Mouse (Mus musculus) midbrain, embryonic 14.5 days (tissue): ENCODE results near the gene Hoxd4. TPM values are rescaled to one million over a fixed set of nuclear protein-coding genes. Genes with fewer than 3 reads are reported as not detected.
A peak's percentile ranks its signal among the peaks of the same experiment; 100 is the strongest.

ENCODE experiments used
- ATAC-seq: fragments of 200-750 bp; cut with Nextera tagmentation; 2 replicates; pipeline ENCODE4 v1.8.0; 2017; ENCODE audit warnings: moderate number of reproducible peaks, moderate library complexity; ENCODE audit not compliant: low FRiP score, low TSS enrichment
- DNase-seq: peaks from one replicate; pipeline ENCODE4 v3.0.0-alpha.2; 2015
- H3K27ac ChIP-seq: fragments of 300-500 bp; sonication (generic); replicated peaks from 2 replicates; pipeline ENCODE4 v1.5.1; 2014; ENCODE audit warnings: mild to moderate bottlenecking, low read depth, low read length, moderate library complexity
- H3K27me3 ChIP-seq: fragments of 300-500 bp; sonication (generic); 2 replicates; pipeline ENCODE4 v1.6.1; 2014; ENCODE audit warnings: low read length, control low read depth, mixed read lengths; ENCODE audit not compliant: control insufficient read depth, insufficient read depth
- H3K36me3 ChIP-seq: fragments of 300-500 bp; sonication (generic); 2 replicates; pipeline ENCODE4 v1.6.1; 2014; ENCODE audit warnings: low read length, control low read depth; ENCODE audit not compliant: control insufficient read depth, insufficient read depth
- H3K4me1 ChIP-seq: fragments of 300-500 bp; sonication (generic); 2 replicates; pipeline ENCODE4 v1.6.1; 2014; ENCODE audit warnings: mild to moderate bottlenecking, antibody characterized with exemption, low read length, control low read depth; ENCODE audit not compliant: control insufficient read depth, insufficient read depth
- H3K4me2 ChIP-seq: fragments of 300-500 bp; sonication (generic); 2 replicates; pipeline ENCODE4 v1.6.1; 2014; ENCODE audit warnings: mild to moderate bottlenecking, low read length, moderate library complexity
- H3K4me3 ChIP-seq: fragments of 300-500 bp; sonication (generic); replicated peaks from 2 replicates; pipeline ENCODE4 v1.5.1; 2014; ENCODE audit warnings: low read depth, low read length
- H3K9ac ChIP-seq: fragments of 300-500 bp; sonication (generic); replicated peaks from 2 replicates; pipeline ENCODE4 v1.6.1; 2014; ENCODE audit warnings: mild to moderate bottlenecking, low read length, moderate library complexity
- H3K9me3 ChIP-seq: fragments of 300-500 bp; sonication (generic); 2 replicates; pipeline ENCODE4 v1.6.1; 2016; ENCODE audit warnings: low read length, control low read depth, mixed read lengths; ENCODE audit not compliant: control insufficient read depth
- WGBS: fragments of 180-500 bp; shearing (Covaris S2); extraction: QIAGEN DNeasy Blood & Tissue Kit; methylation state at CpG from one replicate; pipeline ENCODE4 v1.1.7; 2014; 5-methylcytosine and 5-hydroxymethylcytosine counted together
- polyA plus RNA-seq: library from polyadenylated mRNA; unstranded; fragments of >200 nt; fragmentation: Nextera tagmentation; extraction: Ambion mirVana; gene quantifications from 2 replicates; pipeline ENCODE4 v1.2.1, GENCODE M21; 2014

Gene Hoxd4
- polyA plus RNA-seq, 1 experiment from 2014 or later = not detected

GRCm38 (mm10) chr2:74739869-74740268 lies 28.1 kb downstream of the Hoxd4 start:
- DNase-seq (no peak), ATAC-seq (no peak)
- no peak overlapping the region for H3K9ac ChIP-seq
- no peak overlapping the region for H3K4me3 ChIP-seq
- H3K36me3 ChIP-seq = no peaks in the 10 kb centered on the region
- no peaks in the 10 kb centered on the region for H3K9me3 ChIP-seq
- no peak overlapping the region for H3K4me2 ChIP-seq
- no peak overlapping the region for H3K27ac ChIP-seq
- peaks cover 99% of the 10 kb centered on the region for H3K27me3 ChIP-seq
- no peaks in the 10 kb centered on the region for H3K4me1 ChIP-seq
- WGBS = 2% methylated on average over 14 of the region's 14 CpGs

GRCm38 (mm10) chr2:74740311-74741091 lies 28.8 kb downstream of the Hoxd4 start:
- Histone ChIP-seq H3K9me3 (no peaks in the 10 kb centered on the region), H3K9ac (no peak overlapping the region), H3K36me3 (no peaks in the 10 kb centered on the region), H3K27ac (no peak overlapping the region), H3K4me2 (no peak overlapping the region), H3K4me3 (no peak overlapping the region), H3K27me3 (peaks cover 99% of the 10 kb centered on the region), H3K4me1 (no peaks in the 10 kb centered on the region)
- under 1% methylated on average over 43 of the region's 43 CpGs for WGBS
- ATAC-seq (no peak), DNase-seq (no peak)

GRCm38 (mm10) chr2:74741252-74741978 lies 29.7 kb downstream of the Hoxd4 start:
- DNase-seq = no peak
- Histone ChIP-seq H3K4me2 (no peak overlapping the region), H3K27ac (no peak overlapping the region), H3K27me3 (peaks cover 99% of the 10 kb centered on the region), H3K4me1 (no peaks in the 10 kb centered on the region), H3K9ac (no peak overlapping the region), H3K4me3 (no peak overlapping the region), H3K9me3 (no peaks in the 10 kb centered on the region), H3K36me3 (no peaks in the 10 kb centered on the region)
- WGBS = 17% methylated on average over 3 of the region's 3 CpGs
- no peak for ATAC-seq

- Histone ChIP-seq H3K36me3 (no peaks in the 10 kb centered on the region), H3K27ac (no peak overlapping the region), H3K4me1 (no peaks in the 10 kb centered on the region), H3K4me2 (no peak overlapping the region), H3K9me3 (no peaks in the 10 kb centered on the region), H3K27me3 (peaks cover 99% of the 10 kb centered on the region), H3K4me3 (no peak overlapping the region), H3K9ac (no peak overlapping the region)
- DNase-seq (no peak), ATAC-seq (no peak)
These were observed 30.2 kb downstream of the Hoxd4 start for GRCm38 (mm10) chr2:74741979-74742277.

GRCm38 (mm10) chr2:74745540-74746297 lies 34.0 kb downstream of the Hoxd4 start:
- H3K27ac ChIP-seq = no peak overlapping the region
- no peak for DNase-seq
- H3K4me3 ChIP-seq = no peak overlapping the region
- no peak overlapping the region for H3K9ac ChIP-seq
- WGBS = under 1% methylated on average over 6 of the region's 6 CpGs
- peaks cover 9% of the 10 kb centered on the region; the same call in 1 of the 2 replicates for H3K4me1 ChIP-seq
- no peak overlapping the region for H3K4me2 ChIP-seq
- ATAC-seq = no peak
- H3K9me3 ChIP-seq = no peaks in the 10 kb centered on the region
- peaks cover 96% of the 10 kb centered on the region for H3K27me3 ChIP-seq
- H3K36me3 ChIP-seq = no peaks in the 10 kb centered on the region

GRCm38 (mm10) chr2:74746298-74746921 lies 34.7 kb downstream of the Hoxd4 start:
- Histone ChIP-seq H3K4me1 (peaks cover 9% of the 10 kb centered on the region; the same call in 1 of the 2 replicates), H3K9me3 (no peaks in the 10 kb centered on the region), H3K36me3 (no peaks in the 10 kb centered on the region), H3K9ac (no peak overlapping the region), H3K4me2 (no peak overlapping the region), H3K27me3 (peaks cover 98% of the 10 kb centered on the region), H3K27ac (no peak overlapping the region), H3K4me3 (no peak overlapping the region)
- WGBS = under 1% methylated on average over 58 of the region's 58 CpGs
- DNase-seq (peak; percentile 13), ATAC-seq (no peak)

- Histone ChIP-seq H3K9ac (no peak overlapping the region), H3K4me2 (no peak overlapping the region), H3K36me3 (no peaks in the 10 kb centered on the region), H3K4me1 (peaks cover 9% of the 10 kb centered on the region; the same call in 1 of the 2 replicates), H3K4me3 (no peak overlapping the region), H3K27me3 (peaks cover 98% of the 10 kb centered on the region), H3K27ac (no peak overlapping the region), H3K9me3 (no peaks in the 10 kb centered on the region)
- WGBS = under 1% methylated on average over 24 of the region's 24 CpGs
- no peak for DNase-seq
- no peak for ATAC-seq
These were observed 35.3 kb downstream of the Hoxd4 start for GRCm38 (mm10) chr2:74747006-74747405.

GRCm38 (mm10) chr2:74747661-74748141 lies 36.0 kb downstream of the Hoxd4 start:
- no peak overlapping the region for H3K4me3 ChIP-seq
- no peaks in the 10 kb centered on the region for H3K9me3 ChIP-seq
- peaks cover 98% of the 10 kb centered on the region for H3K27me3 ChIP-seq
- 3% methylated on average over 11 of the region's 11 CpGs for WGBS
- no peak overlapping the region for H3K9ac ChIP-seq
- no peak overlapping the region for H3K4me2 ChIP-seq
- no peak for ATAC-seq
- H3K4me1 ChIP-seq = peaks cover 9% of the 10 kb centered on the region; the same call in 1 of the 2 replicates
- DNase-seq = peak; percentile 54
- no peak overlapping the region for H3K27ac ChIP-seq
- no peaks in the 10 kb centered on the region for H3K36me3 ChIP-seq
